Mouse (Mus musculus): ENCODE measurements at regions not wholly inside any gene's neighbourhood (a gene's known extent, or its start where the extent isn't known, plus 50 kb on each side); places are given as distances from the start of the nearest gene placed in this dataset.

- no peak overlapping the region for H3K4me2 ChIP-seq
- ATAC-seq = no peak
- H3K27me3 ChIP-seq = no peaks in the 10 kb centered on the region
- H3K9ac ChIP-seq = no peak overlapping the region
- WGBS = 61% methylated on average over 5 of the region's 5 CpGs
- no peak overlapping the region for H3K27ac ChIP-seq
- H3K4me3 ChIP-seq = no peak overlapping the region
- no peaks in the 10 kb centered on the region for H3K36me3 ChIP-seq (ENCODE audit: poor library complexity, severe bottlenecking)
- H3K9me3 ChIP-seq (replicated peaks) = no peaks in the 10 kb centered on the region
- no peaks in the 10 kb centered on the region for H3K4me1 ChIP-seq
Measured at GRCm38 (mm10) chr10:111711519-111712113, 205.5 kb downstream of the Phlda1 start.

GRCm38 (mm10) chr10:111712991-111713390, 206.9 kb downstream of the Phlda1 start:
- H3K4me3 ChIP-seq = no peak overlapping the region
- 82% methylated on average over 7 of the region's 7 CpGs for WGBS

GRCm38 (mm10) chr10:111713676-111714075, 207.6 kb downstream of the Phlda1 start:
- no peaks in the 10 kb centered on the region for H3K36me3 ChIP-seq (ENCODE audit: poor library complexity, severe bottlenecking)
- no peak overlapping the region for H3K4me3 ChIP-seq
- no peak overlapping the region for H3K27ac ChIP-seq
- no peak for ATAC-seq
- no peaks in the 10 kb centered on the region for H3K9me3 ChIP-seq (replicated peaks)
- no peak overlapping the region for H3K4me2 ChIP-seq
- no peak overlapping the region for H3K9ac ChIP-seq
- H3K4me1 ChIP-seq = no peaks in the 10 kb centered on the region
- no peaks in the 10 kb centered on the region for H3K27me3 ChIP-seq

More at GRCm38 (mm10) chr10:111712991-111713390, 206.9 kb downstream of the Phlda1 start:
- ATAC-seq = no peak
- Histone ChIP-seq H3K27ac (no peak overlapping the region), H3K4me1 (no peaks in the 10 kb centered on the region), H3K9me3 (replicated peaks) (no peaks in the 10 kb centered on the region), H3K36me3 (ENCODE audit: poor library complexity, severe bottlenecking) (no peaks in the 10 kb centered on the region), H3K4me2 (no peak overlapping the region), H3K9ac (no peak overlapping the region), H3K27me3 (no peaks in the 10 kb centered on the region)

- ATAC-seq = no peak
Measured at GRCm38 (mm10) chr10:111715172-111715571, 209.1 kb downstream of the Phlda1 start.

GRCm38 (mm10) chr10:111719632-111720031, 213.5 kb downstream of the Phlda1 start:
- ATAC-seq = no peak
- no peak overlapping the region for H3K27ac ChIP-seq
- H3K27me3 ChIP-seq = no peaks in the 10 kb centered on the region

More at GRCm38 (mm10) chr10:111715172-111715571, 209.1 kb downstream of the Phlda1 start:
- no peak overlapping the region for H3K4me3 ChIP-seq
- H3K27me3 ChIP-seq = no peaks in the 10 kb centered on the region
- WGBS = 82% methylated on average over 6 of the region's 6 CpGs
- no peaks in the 10 kb centered on the region for H3K36me3 ChIP-seq (ENCODE audit: poor library complexity, severe bottlenecking)
- H3K27ac ChIP-seq = no peak overlapping the region
- no peak overlapping the region for H3K4me2 ChIP-seq
- H3K4me1 ChIP-seq = no peaks in the 10 kb centered on the region
- H3K9ac ChIP-seq = no peak overlapping the region
- no peaks in the 10 kb centered on the region for H3K9me3 ChIP-seq (replicated peaks)

GRCm38 (mm10) chr10:111721068-111721467, 215.0 kb downstream of the Phlda1 start:
- H3K9me3 ChIP-seq (replicated peaks) = no peaks in the 10 kb centered on the region
- no peak overlapping the region for H3K27ac ChIP-seq
- ATAC-seq = no peak
- H3K9ac ChIP-seq = no peak overlapping the region
- 82% methylated on average over 5 of the region's 5 CpGs for WGBS
- no peak overlapping the region for H3K4me2 ChIP-seq
- no peaks in the 10 kb centered on the region for H3K27me3 ChIP-seq
- no peak overlapping the region for H3K4me3 ChIP-seq
- H3K4me1 ChIP-seq = no peaks in the 10 kb centered on the region
- no peaks in the 10 kb centered on the region for H3K36me3 ChIP-seq (ENCODE audit: poor library complexity, severe bottlenecking)

More at GRCm38 (mm10) chr10:111719632-111720031, 213.5 kb downstream of the Phlda1 start:
- no peaks in the 10 kb centered on the region for H3K4me1 ChIP-seq
- WGBS = 76% methylated on average over 5 of the region's 5 CpGs
- no peak overlapping the region for H3K9ac ChIP-seq
- H3K9me3 ChIP-seq (replicated peaks) = no peaks in the 10 kb centered on the region
- no peak overlapping the region for H3K4me2 ChIP-seq
- H3K4me3 ChIP-seq = no peak overlapping the region
- no peaks in the 10 kb centered on the region for H3K36me3 ChIP-seq (ENCODE audit: poor library complexity, severe bottlenecking)

- 73% methylated on average over 2 of the region's 2 CpGs for WGBS
- Histone ChIP-seq H3K9ac (no peak overlapping the region), H3K9me3 (replicated peaks) (no peaks in the 10 kb centered on the region), H3K4me3 (no peak overlapping the region), H3K4me1 (no peaks in the 10 kb centered on the region), H3K36me3 (ENCODE audit: poor library complexity, severe bottlenecking) (no peaks in the 10 kb centered on the region), H3K27ac (no peak overlapping the region), H3K27me3 (no peaks in the 10 kb centered on the region), H3K4me2 (no peak overlapping the region)
- no peak for ATAC-seq
Measured at GRCm38 (mm10) chr10:111723885-111724284, 217.8 kb downstream of the Phlda1 start.

- Histone ChIP-seq H3K4me2 (no peak overlapping the region), H3K36me3 (ENCODE audit: poor library complexity, severe bottlenecking) (no peaks in the 10 kb centered on the region), H3K4me1 (no peaks in the 10 kb centered on the region), H3K9me3 (replicated peaks) (no peaks in the 10 kb centered on the region), H3K27ac (no peak overlapping the region), H3K9ac (no peak overlapping the region), H3K4me3 (no peak overlapping the region), H3K27me3 (no peaks in the 10 kb centered on the region)
- ATAC-seq = no peak
- WGBS = 76% methylated on average over 7 of the region's 7 CpGs
Measured at GRCm38 (mm10) chr10:111724574-111725414, 218.7 kb downstream of the Phlda1 start.

- no peak overlapping the region for H3K4me3 ChIP-seq
- H3K4me2 ChIP-seq = no peak overlapping the region
- WGBS = 67% methylated on average over 3 of the region's 3 CpGs
Measured at GRCm38 (mm10) chr10:111736026-111736425, 229.9 kb downstream of the Phlda1 start.

GRCm38 (mm10) chr10:111739471-111740138, 232.9 kb upstream of the Krr1 start:
- H3K4me1 ChIP-seq = 0 out of 2 replicates have a peak, but pooled peaks cover 6% of the 10 kb centered on the region
- H3K9me3 ChIP-seq (replicated peaks) = no peaks in the 10 kb centered on the region
- H3K27ac ChIP-seq = no peak overlapping the region
- no peak for ATAC-seq
- no peaks in the 10 kb centered on the region for H3K36me3 ChIP-seq (ENCODE audit: poor library complexity, severe bottlenecking)
- no peak overlapping the region for H3K4me2 ChIP-seq
- WGBS = 26% methylated on average over 5 of the region's 5 CpGs
- no peak overlapping the region for H3K9ac ChIP-seq
- no peak overlapping the region for H3K4me3 ChIP-seq
- H3K27me3 ChIP-seq = no peaks in the 10 kb centered on the region

More at GRCm38 (mm10) chr10:111736026-111736425, 229.9 kb downstream of the Phlda1 start:
- Histone ChIP-seq H3K27me3 (no peaks in the 10 kb centered on the region), H3K9ac (no peak overlapping the region), H3K36me3 (ENCODE audit: poor library complexity, severe bottlenecking) (no peaks in the 10 kb centered on the region), H3K27ac (no peak overlapping the region), H3K4me1 (no peaks in the 10 kb centered on the region), H3K9me3 (replicated peaks) (no peaks in the 10 kb centered on the region)
- ATAC-seq = no peak

GRCm38 (mm10) chr10:111740586-111741265, 231.7 kb upstream of the Krr1 start:
- Histone ChIP-seq H3K4me1 (0 out of 2 replicates have a peak, but pooled peaks cover 6% of the 10 kb centered on the region), H3K27me3 (no peaks in the 10 kb centered on the region)
- WGBS = 73% methylated on average over 9 of the region's 9 CpGs

More at GRCm38 (mm10) chr10:111740586-111741265, 231.7 kb upstream of the Krr1 start:
- no peak overlapping the region for H3K4me2 ChIP-seq
- ATAC-seq = no peak
- H3K4me3 ChIP-seq = no peak overlapping the region
- H3K9ac ChIP-seq = no peak overlapping the region
- no peak overlapping the region for H3K27ac ChIP-seq
- H3K36me3 ChIP-seq (ENCODE audit: poor library complexity, severe bottlenecking) = no peaks in the 10 kb centered on the region
- H3K9me3 ChIP-seq (replicated peaks) = no peaks in the 10 kb centered on the region
